Mouse (Mus musculus) duodenum, adult 2 months (tissue): ENCODE results near the gene Gm15319. TPM values are rescaled to one million over a fixed set of nuclear protein-coding genes. Genes with fewer than 3 reads are reported as not detected.

Experiments
- polyA plus RNA-seq: library from polyadenylated mRNA; depleted of rRNA; stranded (reverse); fragments of >200 nt; gene quantifications from 2 replicates; pipeline ENCODE4 v1.2.3, GENCODE M21; 2012; ENCODE audit warnings: low replicate concordance; rRNA removed

The Gm15319 gene
- polyA plus RNA-seq, result not detected in 2 replicates

GRCm38 (mm10) chr8:20363110-20363509 lies at the start of gene Gm15319:
Gene Gm15319, minus strand, starts transcription at chr8:20363210.

